Mouse (Mus musculus): ENCODE results near the gene Gm28827. TPM values are rescaled to one million over a fixed set of nuclear protein-coding genes. Genes with fewer than 3 reads are reported as not detected.
"Not testable (repeated sequence)": the region's sequence is repeated elsewhere in the genome, so short reads cannot be mapped to it uniquely, and the experiment has no call there.

Gm28827 gene
- polyA plus RNA-seq (2015; fragmentation: Nextera tagmentation; extraction: Ambion mirVana), result not detected in 2 replicates

- H3K9ac ChIP-seq (ENCODE audit: low read length); H3K4me1 ChIP-seq (ENCODE audit: control insufficient read depth, insufficient read depth, low read length); H3K27me3 ChIP-seq (ENCODE audit: control insufficient read depth, insufficient read depth, low read length); H3K9me3 ChIP-seq (replicated peaks; ENCODE audit: control insufficient read depth, low read length); H3K36me3 ChIP-seq (ENCODE audit: control insufficient read depth, insufficient read depth, low read length); H3K4me3 ChIP-seq (replicated peaks; ENCODE audit: low read length); ATAC-seq (ENCODE audit: insufficient read depth, low FRiP score); H3K4me2 ChIP-seq (ENCODE audit: low read depth, low read length); H3K27ac ChIP-seq (ENCODE audit: low read length): not testable (repeated sequence)
- no CpG with 5 or more reads among the region's 6 CpGs for WGBS
Observed at GRCm38 (mm10) chrY:83030647-83031046, at the start of gene Gm28827. Gene Gm28827 (plus strand): TSS chrY:83030947.

All from stomach, embryonic 16.5 days (tissue).